Mouse (Mus musculus) heart, postnatal 36 days (tissue): ENCODE data around the gene Tufm. TPM values are rescaled to one million over a fixed set of nuclear protein-coding genes. Genes with fewer than 3 reads are reported as not detected.

Experiments
- total RNA-seq, 2 experiments: library from RNA; stranded (reverse); gene quantifications; 2 replicates each; pipeline ENCODE4 v1.2.3; 2021

Tufm gene
- total RNA-seq, 2 experiments from 2014 or later = 287 to 327 TPM

Other genes with a start within 250 kb of the Tufm start
- 10 to 100 TPM; 76.8 to 94.9 TPM for gene Sbk1, start 214.7 kb upstream of the Tufm start, total RNA-seq
- gene Lat, start 117.8 kb upstream of the Tufm start, total RNA-seq = under 1 TPM in 1 of 2 experiments, not detected in 1; 0.33 TPM
- 10 to 100 TPM; 31.5 to 33.1 TPM for gene Spns1, start 109.9 kb upstream of the Tufm start, total RNA-seq
- 1 to 10 TPM; 3.9 to 4.6 TPM for gene Nfatc2ip, start 90.6 kb upstream of the Tufm start, total RNA-seq
- 1 to 10 TPM in 1 of 2 experiments, under 1 TPM in 1; 0.44 to 1.5 TPM for gene Cd19, start 72.5 kb upstream of the Tufm start, total RNA-seq
- 1 to 10 TPM; 7.5 to 9.0 TPM for gene Rabep2, start 58.6 kb upstream of the Tufm start, total RNA-seq
- gene Atp2a1, start 24.3 kb upstream of the Tufm start, total RNA-seq = 1 to 10 TPM; 1.1 to 1.2 TPM
- gene Sh2b1, start 11.9 kb upstream of the Tufm start, total RNA-seq = 10 to 100 TPM; 40.0 to 42.2 TPM
- 10 to 100 TPM; 37.1 to 37.9 TPM for gene Atxn2l, start 16.1 kb downstream of the Tufm start, total RNA-seq
- gene Eif3c, start 79.0 kb downstream of the Tufm start, total RNA-seq = 100 to 1,000 TPM; 156 to 157 TPM
- under 1 TPM; 0.41 to 0.53 TPM for gene Apobr, start 97.6 kb downstream of the Tufm start, total RNA-seq
- 10 to 100 TPM; 14.8 to 16.3 TPM for gene Cln3, start 98.5 kb downstream of the Tufm start, total RNA-seq
- not detected for gene Il27, start 107.6 kb downstream of the Tufm start, total RNA-seq
- 1 to 10 TPM; 7.2 to 9.9 TPM for gene Nupr1, start 143.5 kb downstream of the Tufm start, total RNA-seq
- gene Sgf29, start 161.9 kb downstream of the Tufm start, total RNA-seq = 10 to 100 TPM; 21.8 to 25.2 TPM
- 10 to 100 TPM; 30.3 to 43.0 TPM for gene Sult1a1, start 189.1 kb downstream of the Tufm start, total RNA-seq
- gene Bola2, start 208.0 kb downstream of the Tufm start, total RNA-seq = 10 to 100 TPM; 47.0 to 60.8 TPM
- 1 to 10 TPM; 4.4 to 5.9 TPM for gene Slx1b, start 208.4 kb downstream of the Tufm start, total RNA-seq
- 1 to 10 TPM; 7.8 to 9.9 TPM for gene Coro1a, start 220.4 kb downstream of the Tufm start, total RNA-seq